Mouse (Mus musculus): Measurements from ENCODE around the gene Bcas2. TPM values are rescaled to one million over a fixed set of nuclear protein-coding genes. Genes with fewer than 3 reads are reported as not detected.
"Not testable (repeated sequence)": the region's sequence is repeated elsewhere in the genome, so short reads cannot be mapped to it uniquely, and the experiment has no call there.

Gene Bcas2
- total RNA-seq, 2 experiments from 2014 or later = 145 to 197 TPM

DNA sequence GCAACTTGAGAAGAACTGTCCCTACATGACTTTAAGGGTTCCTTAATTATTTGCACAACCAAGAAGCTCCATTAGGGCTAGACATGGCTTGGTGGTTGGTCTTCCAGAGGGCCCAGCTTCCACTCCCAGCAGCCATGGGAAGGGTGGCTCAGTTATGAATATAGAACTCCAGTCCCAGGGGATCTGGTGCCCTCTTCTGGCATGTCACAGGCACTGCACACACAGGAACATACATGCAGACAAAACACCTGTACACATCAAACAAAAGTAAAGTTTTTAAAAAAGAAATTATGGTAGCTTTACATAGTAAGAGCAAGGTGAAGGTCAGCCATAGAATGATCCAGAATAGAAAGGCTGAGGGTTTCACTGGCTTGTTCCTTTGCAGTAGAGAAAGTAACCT is 17.7 kb upstream of the Bcas2 start:
- ATAC-seq (replicated peaks; ENCODE audit: low FRiP score, poor library complexity, severe bottlenecking) = peak; percentile 84

DNA sequence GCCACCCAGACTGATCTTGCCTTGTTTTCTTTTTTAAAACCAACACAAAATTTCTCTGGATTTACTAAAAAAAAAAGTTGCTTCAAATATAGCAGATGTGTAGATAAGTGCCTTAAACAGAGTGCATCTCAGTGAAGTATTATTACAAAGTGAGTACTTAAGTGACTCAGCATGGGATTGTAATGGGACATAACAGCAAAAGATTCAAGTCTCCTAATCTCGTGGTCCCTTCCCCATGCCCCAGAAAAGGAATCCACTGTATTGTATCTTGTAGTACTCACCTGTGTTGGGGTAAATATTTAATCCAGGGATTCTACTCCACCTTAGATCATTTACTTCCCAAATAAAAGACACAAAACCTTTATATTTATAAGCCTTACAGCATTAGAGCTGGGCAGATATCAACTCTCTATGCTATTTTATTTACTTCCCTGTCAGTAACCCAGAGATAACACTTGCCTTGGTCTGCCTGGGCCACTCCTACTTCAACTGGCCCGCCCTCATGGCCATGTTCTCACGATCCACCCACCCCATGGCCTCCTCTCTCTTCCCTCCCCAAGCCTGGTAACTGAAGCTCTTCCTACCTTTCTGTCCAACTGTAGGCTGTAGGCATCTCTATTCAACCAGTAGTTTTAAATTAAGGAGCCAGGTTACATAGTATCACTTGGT is 12.1 kb upstream of the Bcas2 start:
- peak; percentile 98 for ATAC-seq (replicated peaks; ENCODE audit: low FRiP score, poor library complexity, severe bottlenecking)

DNA sequence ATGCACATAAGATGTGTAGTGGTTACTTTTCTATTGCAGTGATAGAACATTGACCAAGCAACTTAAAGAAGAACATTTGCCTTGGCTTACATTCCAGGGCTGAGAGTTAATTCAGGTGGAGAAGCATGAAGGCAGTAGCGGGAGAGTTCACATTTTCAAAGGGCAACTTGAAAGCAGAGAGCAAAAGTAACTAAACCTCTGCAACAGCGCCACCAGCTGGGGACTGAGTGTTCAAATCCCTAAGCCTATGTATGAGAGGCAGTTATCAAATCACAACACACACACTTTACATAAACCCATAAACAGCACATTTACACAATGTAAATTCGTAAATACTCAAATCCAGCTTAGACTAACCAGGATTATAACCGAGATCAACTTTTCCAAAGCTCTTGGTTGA is 1.7 kb upstream of the Bcas2 start:
- ATAC-seq (replicated peaks; ENCODE audit: low FRiP score, poor library complexity, severe bottlenecking) = peak; percentile 36; the same call in 1 of the 2 replicates

DNA sequence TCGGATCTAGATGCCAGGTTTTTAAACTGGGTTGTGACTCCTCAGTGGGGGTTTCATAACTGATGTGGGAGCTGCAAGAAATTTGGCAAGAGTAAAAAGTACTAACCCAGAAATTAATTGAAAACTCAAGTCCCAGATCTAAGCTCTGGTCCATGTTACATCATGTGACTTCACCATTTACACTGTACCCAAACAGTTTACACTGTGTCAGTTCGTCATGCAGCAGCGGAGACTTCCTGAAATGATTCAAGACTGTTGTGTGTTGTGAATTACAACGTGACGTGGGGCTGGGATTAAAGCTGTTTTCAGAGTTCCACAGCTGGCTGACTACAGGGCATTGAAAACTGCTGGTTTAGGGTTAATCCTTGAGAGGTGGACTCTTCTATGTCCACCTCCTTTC is 1.2 kb downstream of the Bcas2 start:
- no peak for ATAC-seq (replicated peaks; ENCODE audit: low FRiP score, poor library complexity, severe bottlenecking)

DNA sequence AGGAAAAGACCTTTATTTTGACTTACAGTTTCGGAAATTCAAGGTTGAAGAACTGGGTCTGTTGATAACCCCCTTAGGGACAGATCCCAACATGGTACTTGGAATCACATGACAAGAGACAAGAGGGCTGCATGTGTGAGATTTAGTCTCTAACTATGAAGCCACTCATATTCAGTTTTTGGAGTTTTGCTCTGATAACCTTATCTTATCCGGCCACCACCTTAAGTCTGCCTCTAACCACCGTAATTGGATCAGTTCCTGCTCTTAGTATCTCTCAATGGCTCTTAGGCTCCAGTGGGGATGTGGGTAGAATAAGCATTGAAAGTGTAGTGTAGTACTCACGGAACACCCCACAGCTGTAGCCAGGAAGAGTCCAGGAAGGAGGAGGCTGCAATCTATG is 5.3 kb downstream of the Bcas2 start:
- peak; percentile 53 for ATAC-seq (replicated peaks; ENCODE audit: low FRiP score, poor library complexity, severe bottlenecking)

DNA sequence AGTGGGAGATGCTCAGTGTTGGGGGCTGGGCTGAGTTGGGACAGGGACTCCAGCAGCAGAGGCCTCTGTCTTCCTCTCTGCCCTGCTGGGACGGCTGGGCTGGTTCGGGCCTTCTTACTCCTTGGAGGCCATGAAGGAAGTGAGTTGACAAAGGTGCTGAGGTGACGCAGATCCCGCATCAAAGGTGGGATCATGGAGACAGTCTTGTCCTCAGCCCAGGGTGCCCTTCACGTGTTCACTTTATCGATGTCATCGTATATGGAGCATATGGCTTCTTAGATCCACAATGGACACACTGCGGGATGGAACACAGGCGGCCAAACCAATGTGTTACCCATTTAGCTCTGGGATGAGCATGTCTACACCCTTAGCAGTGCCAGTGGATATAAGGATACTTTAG is 8.1 kb downstream of the Bcas2 start:
- ATAC-seq (replicated peaks; ENCODE audit: low FRiP score, poor library complexity, severe bottlenecking) = no peak

DNA sequence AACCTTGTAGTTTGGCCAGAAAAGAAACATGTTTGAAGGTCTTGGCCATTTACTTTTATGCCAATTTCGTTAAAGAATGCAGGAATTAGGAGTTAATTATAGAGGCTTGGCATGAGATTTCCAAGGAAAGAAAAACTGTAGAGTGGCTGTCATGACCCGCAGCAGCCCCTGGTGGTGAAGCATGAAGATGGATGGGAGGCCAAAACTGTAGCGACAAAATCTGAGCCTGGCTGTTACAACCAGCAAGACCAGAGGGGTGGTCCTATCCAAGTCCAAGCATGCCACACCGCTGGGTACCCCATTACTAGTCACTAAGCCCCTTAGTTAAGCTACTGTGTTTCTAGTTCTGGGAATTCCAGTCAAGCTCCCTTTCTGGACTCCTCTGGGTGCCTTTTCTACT is 9.7 kb downstream of the Bcas2 start:
- ATAC-seq (replicated peaks; ENCODE audit: low FRiP score, poor library complexity, severe bottlenecking) = no peak

DNA sequence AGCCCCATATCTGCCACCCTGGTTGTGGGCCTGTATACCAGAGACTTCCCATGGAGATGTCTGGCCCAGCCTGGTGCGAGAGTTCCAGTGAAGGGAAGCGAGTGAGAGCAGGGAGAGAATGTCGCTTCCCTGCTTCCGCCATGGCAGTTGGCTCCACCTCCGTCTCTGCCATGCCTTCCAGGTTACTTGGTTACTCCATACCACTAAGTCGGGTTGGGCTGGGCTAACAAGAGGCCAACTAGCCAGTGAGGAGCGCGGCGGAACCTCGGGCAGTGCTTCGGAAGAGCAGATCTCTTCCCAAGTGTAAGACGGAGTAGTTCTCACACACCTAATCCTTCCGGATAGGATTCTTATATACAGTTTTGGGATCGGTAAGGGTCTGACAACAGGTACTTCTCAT is 11.4 kb downstream of the Bcas2 start:
- ATAC-seq (replicated peaks; ENCODE audit: low FRiP score, poor library complexity, severe bottlenecking) = no peak

DNA sequence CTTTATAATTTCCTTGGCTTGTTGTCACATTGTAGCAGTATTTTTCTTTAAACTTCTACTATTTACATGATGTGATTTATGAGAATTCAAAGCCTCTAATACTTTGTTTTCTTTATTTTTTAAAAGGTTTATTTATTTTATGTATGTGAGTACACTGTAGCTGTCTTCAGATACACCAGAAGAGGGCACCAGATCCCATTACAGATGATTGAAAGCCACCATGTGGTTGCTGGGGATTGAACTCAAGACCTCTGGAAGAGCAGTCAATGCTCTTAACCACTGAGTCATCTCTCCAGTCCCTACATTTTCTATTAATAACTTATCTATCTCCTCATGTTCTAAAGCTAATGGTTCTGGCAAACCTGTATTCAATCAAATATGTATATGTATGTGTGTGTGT is 13.0 kb downstream of the Bcas2 start:
- ATAC-seq (replicated peaks; ENCODE audit: low FRiP score, poor library complexity, severe bottlenecking) = not testable (repeated sequence)

DNA sequence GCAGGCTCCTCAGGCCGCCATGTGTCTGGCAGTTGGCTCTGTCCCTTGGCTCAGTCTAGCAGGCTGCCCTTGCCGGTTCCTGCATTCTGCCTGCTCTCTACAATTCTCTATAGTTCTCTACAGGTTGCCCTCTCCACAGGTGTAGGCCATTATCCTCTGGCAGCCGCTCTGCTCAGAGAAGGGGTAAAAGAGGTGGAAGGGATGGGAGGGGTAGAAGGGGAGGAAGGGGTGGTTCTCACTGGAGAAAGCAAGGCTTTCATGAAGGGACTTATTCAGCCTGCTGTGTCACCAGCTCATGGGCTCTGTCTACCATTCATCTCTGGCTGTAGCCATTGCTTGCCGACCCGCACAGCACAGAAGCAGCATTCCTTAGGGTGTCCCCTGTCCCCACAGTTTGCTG is 17.0 kb downstream of the Bcas2 start:
- no peak for ATAC-seq (replicated peaks; ENCODE audit: low FRiP score, poor library complexity, severe bottlenecking)

DNA sequence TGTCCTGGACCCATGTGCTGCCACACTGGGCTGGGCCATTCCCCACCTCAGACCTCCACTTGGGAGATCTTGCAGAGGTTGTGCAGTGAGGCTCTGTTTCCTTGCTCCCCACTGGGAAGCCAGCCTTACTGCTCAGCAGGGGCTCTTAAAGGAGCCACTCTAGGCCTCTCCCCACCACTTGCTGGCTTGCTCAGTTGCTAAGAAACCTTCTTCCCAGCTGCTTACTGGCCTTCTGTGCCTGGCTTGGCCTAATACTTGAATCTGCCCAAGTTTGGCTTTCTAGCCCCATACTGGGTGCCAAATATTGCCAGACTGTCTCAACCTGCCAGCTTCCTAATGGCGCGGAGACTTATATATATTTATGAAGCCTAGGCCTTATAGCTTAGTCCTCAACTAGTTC is 17.4 kb downstream of the Bcas2 start:
- ATAC-seq (replicated peaks; ENCODE audit: low FRiP score, poor library complexity, severe bottlenecking) = 0 out of 2 replicates have a peak, but pooled peaks have one; percentile 30

DNA sequence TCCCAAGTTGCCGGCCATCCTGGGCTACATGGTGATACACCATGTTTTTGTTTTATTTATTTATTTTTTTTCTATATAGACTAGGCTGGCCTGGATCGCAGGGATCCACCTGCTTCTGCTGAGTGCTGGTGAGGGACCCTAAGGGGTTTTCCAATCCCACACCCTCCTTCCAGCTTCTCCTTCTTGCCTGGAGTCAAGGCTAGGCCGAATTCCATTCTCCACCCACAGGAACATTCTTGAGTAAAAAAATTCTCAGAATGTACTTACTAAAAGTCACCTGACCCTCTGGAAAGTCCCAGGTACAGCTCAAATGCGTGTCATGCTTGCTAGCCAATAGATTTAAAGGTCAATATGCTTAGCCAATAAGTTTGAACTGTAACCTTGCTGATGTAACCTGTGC is 20.7 kb downstream of the Bcas2 start:
- no peak for ATAC-seq (replicated peaks; ENCODE audit: low FRiP score, poor library complexity, severe bottlenecking)

DNA sequence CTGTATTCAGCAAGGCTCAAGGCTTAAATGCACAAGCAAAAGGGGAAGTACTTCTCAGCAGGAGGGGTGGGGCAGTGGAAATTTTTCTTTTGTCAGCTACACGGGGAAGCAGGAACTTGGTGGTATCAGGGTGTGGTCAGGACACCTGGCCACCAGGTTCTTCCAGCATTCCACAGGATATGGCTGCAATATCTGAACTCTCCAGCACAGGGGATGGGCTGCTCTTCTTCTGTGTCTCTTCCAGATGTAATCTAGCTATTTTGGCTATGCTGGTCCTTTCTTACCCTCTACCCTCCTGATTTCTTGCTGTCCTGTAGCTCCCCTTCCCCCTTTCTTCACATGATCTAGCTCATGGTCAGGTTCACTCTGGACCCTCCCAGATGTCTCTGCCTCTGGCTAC is 21.7 kb downstream of the Bcas2 start:
- ATAC-seq (replicated peaks; ENCODE audit: low FRiP score, poor library complexity, severe bottlenecking) = no peak

DNA sequence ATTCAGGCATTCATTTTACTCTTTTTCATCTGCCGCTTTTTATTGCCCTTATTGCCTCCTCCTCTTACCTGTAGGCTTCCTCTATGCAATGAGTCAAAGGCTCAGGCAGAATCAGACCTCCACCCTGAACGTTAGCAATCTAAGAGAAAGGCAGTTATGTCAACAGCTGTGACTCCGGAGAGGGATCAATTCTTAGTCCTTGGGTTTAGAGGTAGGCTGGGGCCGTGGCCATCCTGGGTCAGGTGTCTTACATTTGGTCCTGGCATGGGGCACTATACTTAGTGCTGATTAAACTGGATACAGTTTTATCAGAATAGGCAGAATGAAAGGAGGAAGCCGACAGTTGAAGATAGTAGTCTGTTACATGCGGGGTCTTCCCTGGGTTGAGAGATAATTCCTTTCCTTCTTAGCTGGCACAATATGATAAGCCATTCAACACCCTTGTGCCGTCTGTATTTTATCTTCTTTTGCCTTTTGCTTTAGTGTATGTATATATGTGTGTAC is 24.9 kb downstream of the Bcas2 start:
- ATAC-seq (replicated peaks; ENCODE audit: low FRiP score, poor library complexity, severe bottlenecking) = peak; percentile 95

DNA sequence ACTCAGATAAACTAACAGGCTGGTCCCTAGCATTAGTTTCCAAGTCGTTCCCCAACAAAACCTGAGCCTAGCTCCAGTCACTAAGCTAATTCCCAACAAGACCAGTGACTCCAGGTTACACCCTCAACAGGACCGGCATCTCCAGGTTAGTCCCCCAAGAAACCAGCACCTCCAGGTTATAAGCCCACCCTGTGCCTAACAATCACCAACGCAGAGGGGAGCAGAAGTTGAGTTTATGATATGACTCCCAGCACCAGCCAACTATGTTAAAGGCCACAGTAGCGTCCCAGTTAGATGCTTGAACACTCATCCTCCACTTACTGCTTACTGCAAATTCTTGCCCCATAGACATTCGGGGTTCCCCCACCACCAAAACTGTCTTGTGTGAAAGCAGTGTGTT is 27.9 kb downstream of the Bcas2 start:
- ATAC-seq (replicated peaks; ENCODE audit: low FRiP score, poor library complexity, severe bottlenecking) = no peak

DNA sequence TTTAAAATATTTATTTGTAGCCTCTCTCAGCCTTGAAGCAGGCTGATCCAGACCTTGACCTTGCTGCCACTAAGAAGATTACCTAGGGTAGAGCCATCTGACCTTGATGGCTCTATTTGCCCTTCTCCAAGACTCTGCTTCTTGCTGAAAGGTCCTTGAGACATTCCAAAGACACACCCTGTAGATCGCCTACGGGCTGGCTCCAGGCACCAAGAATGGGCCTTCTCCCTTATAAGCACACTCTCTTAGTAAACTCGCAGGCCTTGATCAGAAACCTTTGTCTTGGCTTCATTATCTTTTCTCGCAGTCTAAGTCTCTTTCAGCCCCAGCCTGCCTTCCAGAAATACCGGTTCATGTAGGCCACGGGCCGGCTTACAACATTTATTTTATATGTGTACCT is 29.6 kb downstream of the Bcas2 start:
- ATAC-seq (replicated peaks; ENCODE audit: low FRiP score, poor library complexity, severe bottlenecking) = not testable (repeated sequence)

DNA sequence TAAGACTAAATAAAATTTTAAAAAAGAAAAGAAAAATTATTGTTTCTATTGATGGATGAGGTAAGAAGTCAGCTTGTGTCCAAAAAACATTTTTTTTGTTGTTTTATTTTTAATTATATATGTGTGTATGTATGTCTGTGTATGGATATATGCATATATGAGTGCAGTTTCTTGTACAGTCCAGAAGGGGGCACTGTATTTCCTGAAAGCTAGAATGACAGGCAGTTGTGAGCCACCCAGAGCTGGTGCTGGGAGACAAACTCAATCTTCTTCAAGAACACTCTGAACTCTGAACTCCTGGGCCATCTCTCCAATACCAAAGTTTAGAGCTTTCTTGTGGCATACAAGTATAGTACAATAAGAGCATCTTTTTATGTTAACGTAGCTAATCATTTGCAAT is 32.1 kb downstream of the Bcas2 start:
- no peak for ATAC-seq (replicated peaks; ENCODE audit: low FRiP score, poor library complexity, severe bottlenecking)

DNA sequence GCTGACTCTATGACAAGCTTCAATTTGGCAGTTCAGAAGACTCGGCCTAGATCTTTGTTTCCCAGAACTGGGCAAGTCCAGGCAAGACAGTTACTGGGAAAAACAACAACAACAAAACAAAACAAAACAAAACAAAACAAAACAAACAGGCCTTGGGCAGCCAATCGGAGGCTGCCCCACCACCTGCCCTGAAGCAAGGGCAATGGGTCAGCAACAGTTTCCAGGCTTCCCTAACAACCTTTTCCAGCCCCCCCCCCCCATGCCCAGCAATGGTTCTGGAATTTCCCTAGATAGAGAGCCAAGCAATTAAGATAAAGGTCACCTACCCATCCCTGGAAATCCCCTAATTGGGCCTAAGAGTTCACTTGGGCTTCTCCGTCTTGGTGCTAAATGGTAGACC is 33.0 kb downstream of the Bcas2 start:
- no peak for ATAC-seq (replicated peaks; ENCODE audit: low FRiP score, poor library complexity, severe bottlenecking)

DNA sequence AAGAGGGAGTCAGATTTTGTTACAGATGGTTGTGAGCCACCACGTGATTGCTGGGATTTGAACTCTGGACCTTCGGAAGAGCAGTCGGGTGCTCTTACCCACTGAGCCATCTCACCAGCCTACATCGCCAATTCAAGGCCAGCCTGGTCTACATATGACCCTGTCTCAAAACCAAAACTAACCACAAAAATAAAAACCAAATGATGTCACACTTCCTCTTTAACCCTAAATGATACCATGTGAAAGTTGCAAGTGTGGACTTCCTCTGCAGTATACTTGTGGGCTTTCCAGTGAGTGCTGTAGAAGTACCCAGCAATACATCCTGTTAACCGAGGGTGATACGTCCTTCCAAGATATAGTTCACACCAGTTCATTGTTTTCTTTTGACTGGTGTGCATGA is 34.9 kb downstream of the Bcas2 start:
- ATAC-seq (replicated peaks; ENCODE audit: low FRiP score, poor library complexity, severe bottlenecking) = no peak

DNA sequence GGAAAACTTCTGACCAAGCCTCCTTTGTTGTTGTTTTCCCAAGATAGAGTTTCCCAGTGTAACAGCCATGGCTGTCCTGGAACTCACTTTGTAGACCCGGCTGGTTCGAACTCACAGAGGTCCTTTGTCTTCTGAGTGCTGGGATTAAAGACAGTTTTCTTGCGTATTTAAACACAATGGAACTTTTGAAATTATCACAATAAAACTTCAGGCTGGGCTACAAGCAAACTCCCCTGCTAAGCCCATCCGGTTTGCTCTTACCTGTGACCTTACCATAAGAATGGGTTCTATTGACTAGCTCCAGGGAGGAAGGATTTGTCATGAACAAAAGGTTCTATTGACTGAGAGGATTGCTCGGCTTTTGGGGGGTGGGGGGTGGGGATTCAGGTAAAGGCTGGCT is 36.3 kb downstream of the Bcas2 start:
- no peak for ATAC-seq (replicated peaks; ENCODE audit: low FRiP score, poor library complexity, severe bottlenecking)

DNA sequence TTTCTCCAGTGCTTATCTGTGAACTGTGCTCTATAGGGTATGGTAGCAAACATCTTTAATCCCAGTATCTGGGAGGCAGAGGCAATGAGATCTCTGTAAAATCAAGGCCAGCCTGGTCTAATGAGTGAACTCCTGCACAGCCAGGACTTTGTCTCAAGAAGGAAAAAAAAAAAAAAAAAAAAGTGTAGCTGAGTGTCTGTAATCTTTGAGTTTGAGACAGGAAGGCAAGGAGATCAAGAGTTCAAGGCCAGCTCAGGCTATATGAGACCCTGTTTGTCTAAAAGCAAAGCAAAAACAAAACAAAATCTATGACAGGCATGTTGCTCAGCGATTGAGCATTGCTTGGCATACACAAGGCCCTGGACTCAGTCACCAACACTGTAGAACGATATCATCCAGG is 36.8 kb downstream of the Bcas2 start:
- ATAC-seq (replicated peaks; ENCODE audit: low FRiP score, poor library complexity, severe bottlenecking) = no peak

DNA sequence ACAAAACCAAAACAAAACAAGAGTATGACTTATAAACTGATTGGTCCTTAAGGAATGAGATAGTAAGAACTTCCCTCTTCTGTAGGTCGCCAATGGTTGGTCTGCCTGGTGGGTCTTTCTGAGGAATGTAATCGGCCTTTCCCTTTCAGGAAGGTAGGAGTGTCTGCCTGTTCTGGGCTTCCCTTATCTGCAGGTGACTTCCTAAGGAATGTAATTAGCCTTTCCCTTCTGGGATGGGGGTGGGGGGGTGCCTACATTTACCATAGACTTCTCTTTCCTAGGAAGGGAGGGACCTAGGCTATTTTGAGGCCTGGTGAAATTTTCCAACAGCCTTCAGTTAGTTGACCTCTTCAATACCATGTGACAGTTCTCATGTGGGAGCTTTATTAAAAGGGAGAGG is 39.6 kb downstream of the Bcas2 start:
- ATAC-seq (replicated peaks; ENCODE audit: low FRiP score, poor library complexity, severe bottlenecking) = no peak
